Mouse (Mus musculus) CH12.LX (cell line): Measurements from ENCODE around the gene Syne1. TPM values are rescaled to one million over a fixed set of nuclear protein-coding genes. Genes with fewer than 3 reads are reported as not detected.

Experiments used
- DNase-seq: peaks from one replicate; pipeline ENCODE4 v3.0.0-alpha.2; 2013; ENCODE audit errors: extremely low read depth
- H3K27ac ChIP-seq: 2 replicates; pipeline ENCODE4 v1.5.1; 2012; ENCODE audit warnings: low read depth, mild to moderate bottlenecking, control low read depth, moderate library complexity; ENCODE audit not compliant: insufficient read depth
- H3K27me3 ChIP-seq: replicated peaks from 2 replicates; pipeline ENCODE3; 2012; ENCODE audit warnings: inconsistent platforms
- H3K36me3 ChIP-seq, 2 experiments: replicated peaks in 1 of 2; 2 replicates each; pipeline versions ENCODE3 to v1.6.1; 2012; ENCODE audit warnings: inconsistent platforms in 1 of 2, low read length in 1 of 2, mild to moderate bottlenecking in 1 of 2, mixed read lengths in 1 of 2, moderate library complexity in 1 of 2; ENCODE audit not compliant: control insufficient read depth in 1 of 2, insufficient read depth in 1 of 2
- H3K4me1 ChIP-seq, 2 experiments: 2 replicates each; pipeline ENCODE4 v1.6.1; 2012; ENCODE audit warnings: inconsistent platforms in 1 of 2, moderate library complexity in 1 of 2; ENCODE audit not compliant: insufficient read depth in 2 of 2, control insufficient read depth in 1 of 2
- H3K4me2 ChIP-seq: 2 replicates; pipeline ENCODE4 v1.6.1; 2012; ENCODE audit warnings: low read depth, mild to moderate bottlenecking, control low read depth; ENCODE audit not compliant: poor library complexity, insufficient read depth, severe bottlenecking
- H3K4me3 ChIP-seq, 3 experiments: fragments of 150-350 bp in 1 of 3; sonication (generic) in 1 of 3; replicated peaks in 1 of 3; 2 replicates each; pipeline versions ENCODE3 to v1.5.1; 2011 to 2012; ENCODE audit warnings: low read depth in 2 of 3, low read length in 2 of 3, mild to moderate bottlenecking in 2 of 3, moderate library complexity in 2 of 3, control low read depth in 1 of 3, improper control_type of control experiment in 1 of 3, inconsistent platforms in 1 of 3, mixed read lengths in 1 of 3; ENCODE audit not compliant: poor library complexity in 1 of 3
- H3K79me2 ChIP-seq: replicated peaks from 2 replicates; pipeline ENCODE4 v1.6.1; 2012; ENCODE audit warnings: mild to moderate bottlenecking, moderate library complexity; ENCODE audit not compliant: control insufficient read depth, poor library complexity, insufficient read depth, severe bottlenecking; ENCODE audit errors: extremely low read depth
- H3K9ac ChIP-seq: 2 replicates; pipeline ENCODE4 v1.6.1; 2012; ENCODE audit warnings: low read depth, mild to moderate bottlenecking, control low read depth, moderate library complexity; ENCODE audit not compliant: insufficient read depth
- H3K9me3 ChIP-seq: replicated peaks from 2 replicates; pipeline ENCODE3; 2012; ENCODE audit warnings: low read length, inconsistent platforms, mixed read lengths
- BHLHE40 ChIP-seq: IDR thresholded peaks from 2 replicates; pipeline ENCODE4 v1.6.1; 2011; ENCODE audit warnings: mild to moderate bottlenecking, low read depth, low read length, improper control_type of control experiment
- CHD1 ChIP-seq: IDR thresholded peaks from 2 replicates; pipeline ENCODE4 v1.6.1; 2012; ENCODE audit warnings: low read depth, low read length, improper control_type of control experiment, inconsistent platforms
- CTCF ChIP-seq, 2 experiments: IDR thresholded peaks in 1 of 2; conservative IDR thresholded peaks in 1 of 2; 2 replicates each; pipeline ENCODE4 v1.5.1; 2011 to 2012; ENCODE audit warnings: low read depth in 2 of 2, low read length in 2 of 2, improper control_type of control experiment in 1 of 2, inconsistent platforms in 1 of 2, mild to moderate bottlenecking in 1 of 2, moderate library complexity in 1 of 2
- EP300 ChIP-seq: IDR thresholded peaks from 2 replicates; pipeline ENCODE4 v1.6.1; 2011; ENCODE audit warnings: low read length, improper control_type of control experiment
- JUN ChIP-seq: IDR thresholded peaks from 2 replicates; pipeline ENCODE4 v1.6.1; 2011; ENCODE audit warnings: low read depth, mild to moderate bottlenecking, low read length, improper control_type of control experiment, moderate library complexity; ENCODE audit not compliant: insufficient read depth
- JUND ChIP-seq: conservative IDR thresholded peaks from 2 replicates; pipeline ENCODE4 v1.6.1; 2011; ENCODE audit warnings: low read depth, low read length, improper control_type of control experiment
- MAFK ChIP-seq: IDR thresholded peaks from 2 replicates; pipeline ENCODE4 v1.6.1; 2011; ENCODE audit warnings: low read length, improper control_type of control experiment; ENCODE audit not compliant: insufficient replicate concordance
- MAZ ChIP-seq: IDR thresholded peaks from 2 replicates; pipeline ENCODE4 v1.6.1; 2012; ENCODE audit warnings: low read depth, mild to moderate bottlenecking, inconsistent platforms, low read length, improper control_type of control experiment, moderate library complexity
- MEF2A ChIP-seq: IDR thresholded peaks from 2 replicates; pipeline ENCODE4 v1.6.1; 2014; ENCODE audit warnings: low read depth, mild to moderate bottlenecking, inconsistent platforms, low read length, improper control_type of control experiment, borderline replicate concordance
- MXI1 ChIP-seq: IDR thresholded peaks from 2 replicates; pipeline ENCODE4 v1.6.1; 2011; ENCODE audit warnings: mild to moderate bottlenecking, low read depth, low read length, improper control_type of control experiment
- NELFE ChIP-seq: IDR thresholded peaks from 2 replicates; pipeline ENCODE4 v1.6.1; 2011; ENCODE audit warnings: low read depth, low read length, improper control_type of control experiment
- NRF1 ChIP-seq: IDR thresholded peaks from 2 replicates; pipeline ENCODE4 v1.6.1; 2014; ENCODE audit warnings: low read depth, mild to moderate bottlenecking, inconsistent platforms, low read length, improper control_type of control experiment, moderate library complexity
- POLR2A ChIP-seq: IDR thresholded peaks from 2 replicates; pipeline ENCODE4 v1.6.1; 2011; ENCODE audit warnings: low read depth, mild to moderate bottlenecking, improper control_type of control experiment, low read length
- POLR2AphosphoS2 ChIP-seq: IDR thresholded peaks from 2 replicates; pipeline ENCODE4 v1.6.1; 2011; ENCODE audit warnings: low read depth, low read length, improper control_type of control experiment
- RCOR1 ChIP-seq: conservative IDR thresholded peaks from 2 replicates; pipeline ENCODE4 v1.6.1; 2012; ENCODE audit warnings: low read depth, mild to moderate bottlenecking, inconsistent platforms, low read length, improper control_type of control experiment
- ZC3H11A ChIP-seq: IDR thresholded peaks from 2 replicates; pipeline ENCODE4 v1.6.1; 2012; ENCODE audit warnings: low read depth, mild to moderate bottlenecking, inconsistent platforms, low read length, improper control_type of control experiment
- ZKSCAN1 ChIP-seq: IDR thresholded peaks from 2 replicates; pipeline ENCODE4 v1.6.1; 2012; ENCODE audit warnings: low read depth, inconsistent platforms, low read length, improper control_type of control experiment, borderline replicate concordance
- ZMIZ1 ChIP-seq: IDR thresholded peaks from 2 replicates; pipeline ENCODE4 v1.6.1; 2012; ENCODE audit warnings: low read depth, mild to moderate bottlenecking, inconsistent platforms, low read length, improper control_type of control experiment
- ZNF384 ChIP-seq: IDR thresholded peaks from 2 replicates; pipeline ENCODE4 v1.6.1; 2012; ENCODE audit warnings: low read depth, low read length, improper control_type of control experiment, inconsistent platforms
- dilution Hi-C: fragments of 300-500 bp; cut with MboI; formaldehyde crosslinking; loops from 2 replicates; pipeline ENCODE4 v1.14.3; 2020; ENCODE audit warnings: low sequenced_read_pairs; ENCODE audit not compliant: extremely low pct_unique_long_range_greater_than_20kb, extremely low pct_ligation_motif_present
- in situ Hi-C: fragments of 300-500 bp; cut with MboI; formaldehyde crosslinking; loops from 3 replicates; pipeline ENCODE4 v1.14.3; 2019; ENCODE audit warnings: low sequenced_read_pairs, low pct_ligation_motif_present, low pct_unique_long_range_greater_than_20kb, mixed read lengths
- polyA plus RNA-seq: library from polyadenylated mRNA; unstranded; fragments of >175 nt; gene quantifications from 2 replicates; pipeline ENCODE4 v1.2.1, GENCODE M21; 2012; ENCODE audit warnings: low read depth; ENCODE audit not compliant: insufficient read length
- total RNA-seq, 2 experiments: library from RNA; depleted of rRNA; stranded (reverse); fragments of 300-350 nt in 1 of 2; fragments of >200 nt in 1 of 2; gene quantifications; 2 replicates each; pipeline ENCODE4 v1.2.3; 2012 to 2014

The Syne1 gene
- total and polyA plus RNA-seq, 3 experiments = 3.1 to 7.6 (median 3.6) TPM

DNA sequence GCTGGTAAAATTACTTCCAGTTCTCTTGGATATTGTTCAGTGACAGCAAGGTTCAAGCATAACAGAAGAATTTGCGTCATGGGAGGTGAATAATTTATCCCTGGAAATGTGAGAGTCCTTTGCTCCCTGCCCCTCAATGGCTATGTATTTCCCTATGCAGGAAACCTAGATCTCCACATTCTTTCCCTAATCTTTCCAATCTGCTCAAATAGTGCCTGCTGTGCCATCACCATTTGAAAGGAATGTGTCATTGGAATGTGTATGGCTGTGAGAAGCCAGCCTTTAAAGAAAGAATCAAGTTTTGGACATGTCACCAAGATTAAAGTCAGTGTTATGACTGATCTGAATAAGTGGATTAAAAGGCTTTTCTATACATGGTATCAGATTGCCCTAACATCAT, 335.3 kb downstream of the Syne1 start:
- DNase-seq = no peak
- H3K27me3 ChIP-seq = no peaks in the 10 kb centered on the region
- H3K36me3 ChIP-seq = no peaks in the 10 kb centered on the region
- no peak overlapping the region for H3K9ac ChIP-seq
- in situ Hi-C loops = no loop called here
- no peak for TF ChIP-seq BHLHE40
- TF ChIP-seq, all 38 proteins: peak for 0
- Histone ChIP-seq H3K79me2 (no peaks in the 10 kb centered on the region), H3K4me3 (no peak overlapping the region), H3K4me2 (no peak overlapping the region), H3K9me3 (no peaks in the 10 kb centered on the region), H3K27ac (no peak overlapping the region), H3K4me1 (no peaks in the 10 kb centered on the region)
- dilution Hi-C loops = no loop called here

DNA sequence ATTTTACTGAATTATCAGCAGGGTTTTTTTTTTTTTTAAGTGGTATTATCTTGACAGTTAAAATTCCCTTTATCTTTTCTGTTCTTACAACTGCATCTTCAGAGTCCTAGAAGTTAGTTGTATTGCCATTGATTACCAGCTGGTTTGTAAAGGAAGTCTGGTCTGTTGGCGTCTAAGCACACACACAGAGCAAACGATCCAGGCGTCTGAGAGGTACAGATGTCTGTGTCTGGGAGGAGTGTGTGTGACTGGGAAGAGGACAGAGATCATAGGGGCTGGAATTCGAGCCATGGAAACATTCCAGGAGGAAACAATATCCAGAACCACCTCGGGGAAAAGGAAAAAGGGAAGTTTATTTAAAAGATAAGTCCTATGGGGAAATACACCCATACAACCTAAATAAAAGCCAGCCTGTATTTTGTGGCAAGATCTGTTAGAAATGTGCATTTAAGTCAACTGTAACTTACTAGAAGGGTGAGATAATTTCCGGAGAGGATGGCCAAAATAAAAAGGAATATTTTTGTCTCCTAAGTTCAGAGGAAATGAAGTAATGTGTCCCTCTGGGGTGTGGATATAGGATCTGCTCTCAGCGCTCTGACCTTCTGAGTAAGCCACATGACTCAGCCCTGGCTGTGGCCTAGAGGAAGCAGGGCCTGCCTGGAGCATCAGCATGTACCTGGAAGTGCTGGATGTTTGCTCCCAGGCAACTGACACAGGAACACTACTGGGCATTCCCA, 343.2 kb downstream of the Syne1 start:
- in situ Hi-C loops = no loop called here
- no peak overlapping the region for H3K4me3 ChIP-seq
- H3K36me3 ChIP-seq = no peaks in the 10 kb centered on the region
- no peak overlapping the region for H3K9ac ChIP-seq
- H3K9me3 ChIP-seq = no peaks in the 10 kb centered on the region
- dilution Hi-C loops = no loop called here
- no peaks in the 10 kb centered on the region for H3K27me3 ChIP-seq
- TF ChIP-seq BHLHE40 (no peak), JUND (no peak), MEF2A (no peak), CHD1 (no peak), EP300 (no peak), RCOR1 (no peak), POLR2AphosphoS2 (no peak), ZC3H11A (no peak), JUN (no peak), ZMIZ1 (no peak), NELFE (no peak), ZKSCAN1 (no peak), NRF1 (no peak), POLR2A (no peak), ZNF384 (no peak), MAZ (no peak), MXI1 (no peak), CTCF (conservative IDR thresholded peaks at IDR 0.05 in 1 of 2, IDR thresholded peaks at IDR 0.05 in 1 of 2; ENCODE audit: low read depth in 2 of 2, low read length in 2 of 2) (no peak), MAFK (no peak)
- no peak for DNase-seq
- no peaks in the 10 kb centered on the region for H3K79me2 ChIP-seq
- no peak overlapping the region for H3K4me2 ChIP-seq
- H3K27ac ChIP-seq = no peak overlapping the region
- H3K4me1 ChIP-seq = peaks cover 3 to 14% of the 10 kb centered on the region in 2 experiments
